Mouse (Mus musculus): ENCODE results near the gene Znfx1. TPM values are rescaled to one million over a fixed set of nuclear protein-coding genes. Genes with fewer than 3 reads are reported as not detected.

Gene Znfx1
- polyA plus RNA-seq, 1 experiment from 2014 or later: 10.1 TPM

DNA sequence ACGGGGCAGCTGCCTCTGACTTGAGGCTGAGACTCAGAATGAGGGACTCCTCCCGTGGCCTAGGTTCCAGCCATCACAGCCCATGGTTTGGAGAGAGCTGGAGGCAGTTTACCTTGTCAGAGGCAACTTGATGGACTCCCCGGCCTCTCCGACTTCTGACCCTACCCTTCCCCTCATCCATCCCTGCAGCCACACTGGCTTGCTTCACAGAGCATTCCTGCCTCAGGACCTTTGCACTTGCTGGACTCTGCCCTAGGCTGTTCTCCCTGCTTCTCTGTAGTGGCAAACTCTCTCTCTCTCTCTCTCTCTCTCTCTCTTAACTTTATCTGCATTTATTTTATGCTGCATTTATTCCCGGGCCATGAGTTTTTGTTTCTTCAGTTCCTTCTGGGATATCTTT lies 24.0 kb upstream of the Znfx1 start:
- 70% methylated on average over 5 of the region's 5 CpGs for WGBS
- no peaks in the 10 kb centered on the region for H3K36me3 ChIP-seq (ENCODE audit: control insufficient read depth, insufficient read depth, low read length)
- H3K27ac ChIP-seq (ENCODE audit: low read depth, low read length): no peak overlapping the region
- ATAC-seq (replicated peaks; ENCODE audit: low FRiP score) (no peak), DNase-seq (ENCODE audit: low spot score) (no peak)
- no peaks in the 10 kb centered on the region for H3K27me3 ChIP-seq (replicated peaks; ENCODE audit: control insufficient read depth, insufficient read depth, low read length)
- H3K4me2 ChIP-seq: no peak overlapping the region
- H3K9ac ChIP-seq (ENCODE audit: low read depth, low read length): no peak overlapping the region
- no peak overlapping the region for H3K4me3 ChIP-seq (ENCODE audit: low read depth, low read length)
- no peaks in the 10 kb centered on the region for H3K9me3 ChIP-seq (ENCODE audit: control insufficient read depth, low read length)
- no peaks in the 10 kb centered on the region; the same call in 1 of the 2 replicates for H3K4me1 ChIP-seq (replicated peaks; ENCODE audit: control insufficient read depth, insufficient read depth, low read length)

DNA sequence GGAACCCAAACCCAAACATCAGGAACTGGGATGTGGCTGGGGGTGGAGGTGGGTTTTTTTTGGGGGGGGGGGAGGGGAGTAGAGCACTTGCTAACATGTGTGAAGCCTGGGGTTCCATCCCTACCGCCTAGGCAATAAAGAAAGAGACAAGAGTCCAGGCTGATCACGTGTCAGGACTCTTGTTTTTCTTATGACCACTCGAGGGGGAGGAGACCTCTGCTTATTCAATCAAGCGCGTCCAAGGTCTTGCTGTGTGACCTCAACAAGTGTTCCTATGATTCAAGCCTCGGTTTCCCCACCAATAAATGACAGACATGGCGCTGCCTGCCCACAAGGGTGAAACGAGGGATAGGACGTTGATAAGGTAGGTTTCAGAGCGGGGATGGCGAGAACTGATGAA lies 23.3 kb upstream of the Znfx1 start:
- H3K4me1 ChIP-seq (replicated peaks; ENCODE audit: control insufficient read depth, insufficient read depth, low read length): no peaks in the 10 kb centered on the region; the same call in 1 of the 2 replicates
- H3K36me3 ChIP-seq (ENCODE audit: control insufficient read depth, insufficient read depth, low read length): no peaks in the 10 kb centered on the region
- H3K9ac ChIP-seq (ENCODE audit: low read depth, low read length): no peak overlapping the region
- no peaks in the 10 kb centered on the region for H3K27me3 ChIP-seq (replicated peaks; ENCODE audit: control insufficient read depth, insufficient read depth, low read length)
- 43% methylated on average over 11 of the region's 11 CpGs for WGBS
- H3K27ac ChIP-seq (ENCODE audit: low read depth, low read length): no peak overlapping the region
- no peaks in the 10 kb centered on the region for H3K9me3 ChIP-seq (ENCODE audit: control insufficient read depth, low read length)
- no peak overlapping the region for H3K4me2 ChIP-seq
- H3K4me3 ChIP-seq (ENCODE audit: low read depth, low read length): no peak overlapping the region
- ATAC-seq (replicated peaks; ENCODE audit: low FRiP score) (no peak), DNase-seq (ENCODE audit: low spot score) (no peak)

- DNase-seq (ENCODE audit: low spot score): no peak
- Histone ChIP-seq H3K4me2 (no peak overlapping the region), H3K9ac (ENCODE audit: low read depth, low read length) (no peak overlapping the region), H3K4me1 (replicated peaks; ENCODE audit: control insufficient read depth, insufficient read depth, low read length) (no peaks in the 10 kb centered on the region; the same call in 1 of the 2 replicates), H3K36me3 (ENCODE audit: control insufficient read depth, insufficient read depth, low read length) (no peaks in the 10 kb centered on the region), H3K4me3 (ENCODE audit: low read depth, low read length) (no peak overlapping the region), H3K27ac (ENCODE audit: low read depth, low read length) (no peak overlapping the region), H3K27me3 (replicated peaks; ENCODE audit: control insufficient read depth, insufficient read depth, low read length) (no peaks in the 10 kb centered on the region), H3K9me3 (ENCODE audit: control insufficient read depth, low read length) (no peaks in the 10 kb centered on the region)
- no peak for ATAC-seq (replicated peaks; ENCODE audit: low FRiP score)
- 11% methylated on average over 4 of the region's 4 CpGs for WGBS
Measured at GRCm38 (mm10) chr2:167081639-167082038, 18.8 kb upstream of the Znfx1 start.

GRCm38 (mm10) chr2:167081135-167081534 lies 18.3 kb upstream of the Znfx1 start:
- DNase-seq (ENCODE audit: low spot score): no peak
- no peak overlapping the region for H3K4me2 ChIP-seq
- H3K27me3 ChIP-seq (replicated peaks; ENCODE audit: control insufficient read depth, insufficient read depth, low read length): no peaks in the 10 kb centered on the region
- H3K27ac ChIP-seq (ENCODE audit: low read depth, low read length): no peak overlapping the region
- no peak overlapping the region for H3K4me3 ChIP-seq (ENCODE audit: low read depth, low read length)
- H3K4me1 ChIP-seq (replicated peaks; ENCODE audit: control insufficient read depth, insufficient read depth, low read length): no peaks in the 10 kb centered on the region; the same call in 1 of the 2 replicates
- no peaks in the 10 kb centered on the region for H3K36me3 ChIP-seq (ENCODE audit: control insufficient read depth, insufficient read depth, low read length)
- no peaks in the 10 kb centered on the region for H3K9me3 ChIP-seq (ENCODE audit: control insufficient read depth, low read length)
- 53% methylated on average over 6 of the region's 6 CpGs for WGBS
- ATAC-seq (replicated peaks; ENCODE audit: low FRiP score): no peak
- no peak overlapping the region for H3K9ac ChIP-seq (ENCODE audit: low read depth, low read length)

GRCm38 (mm10) chr2:167080387-167080786 lies 17.6 kb upstream of the Znfx1 start:
- no peak for DNase-seq (ENCODE audit: low spot score)
- no peak overlapping the region for H3K4me3 ChIP-seq (ENCODE audit: low read depth, low read length)
- no peaks in the 10 kb centered on the region; the same call in 1 of the 2 replicates for H3K4me1 ChIP-seq (replicated peaks; ENCODE audit: control insufficient read depth, insufficient read depth, low read length)
- no peaks in the 10 kb centered on the region for H3K9me3 ChIP-seq (ENCODE audit: control insufficient read depth, low read length)
- WGBS: 80% methylated on average over 3 of the region's 3 CpGs
- no peak for ATAC-seq (replicated peaks; ENCODE audit: low FRiP score)
- no peak overlapping the region for H3K4me2 ChIP-seq
- no peak overlapping the region for H3K9ac ChIP-seq (ENCODE audit: low read depth, low read length)
- H3K27ac ChIP-seq (ENCODE audit: low read depth, low read length): no peak overlapping the region
- H3K36me3 ChIP-seq (ENCODE audit: control insufficient read depth, insufficient read depth, low read length): no peaks in the 10 kb centered on the region
- H3K27me3 ChIP-seq (replicated peaks; ENCODE audit: control insufficient read depth, insufficient read depth, low read length): no peaks in the 10 kb centered on the region

- no peak overlapping the region for H3K27ac ChIP-seq (ENCODE audit: low read depth, low read length)
- no peaks in the 10 kb centered on the region for H3K9me3 ChIP-seq (ENCODE audit: control insufficient read depth, low read length)
- H3K9ac ChIP-seq (ENCODE audit: low read depth, low read length): no peak overlapping the region
- H3K4me1 ChIP-seq (replicated peaks; ENCODE audit: control insufficient read depth, insufficient read depth, low read length): no peaks in the 10 kb centered on the region; the same call in 1 of the 2 replicates
- H3K36me3 ChIP-seq (ENCODE audit: control insufficient read depth, insufficient read depth, low read length): no peaks in the 10 kb centered on the region
- no peak overlapping the region for H3K4me2 ChIP-seq
- DNase-seq (ENCODE audit: low spot score) (no peak), ATAC-seq (replicated peaks; ENCODE audit: low FRiP score) (no peak)
- no peak overlapping the region for H3K4me3 ChIP-seq (ENCODE audit: low read depth, low read length)
- WGBS: 68% methylated on average over 18 of the region's 18 CpGs
- no peaks in the 10 kb centered on the region for H3K27me3 ChIP-seq (replicated peaks; ENCODE audit: control insufficient read depth, insufficient read depth, low read length)
Measured at GRCm38 (mm10) chr2:167079535-167080257, 16.9 kb upstream of the Znfx1 start.

DNA sequence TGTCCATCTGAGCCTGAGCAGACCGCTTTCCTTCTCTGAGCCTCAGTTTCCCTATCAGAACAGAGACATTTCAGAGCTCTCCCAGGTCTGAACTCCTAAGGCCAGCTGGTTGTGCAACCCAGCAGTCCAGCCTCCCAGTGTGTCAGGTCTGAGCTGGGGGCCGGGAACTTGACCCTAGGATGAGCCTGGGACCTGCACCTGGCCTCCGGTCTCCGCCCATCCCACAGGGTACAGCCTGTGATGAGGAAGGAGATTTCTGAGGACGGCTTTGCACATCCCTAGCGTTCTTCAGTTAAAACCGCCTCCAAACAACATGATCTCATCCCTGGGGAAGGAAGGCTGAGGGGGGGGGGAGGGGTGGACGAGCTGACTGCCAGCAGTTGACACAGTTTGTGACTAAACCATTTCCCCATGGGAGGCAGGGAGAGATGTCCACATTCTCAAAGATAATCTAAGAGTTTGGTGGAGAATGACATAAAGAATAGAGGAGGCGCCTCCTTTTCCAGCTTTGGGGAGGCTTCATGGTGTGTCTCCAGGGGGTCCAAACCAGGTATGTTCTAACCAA lies 16.2 kb upstream of the Znfx1 start:
- WGBS: 46% methylated on average over 9 of the region's 9 CpGs
- H3K27ac ChIP-seq (ENCODE audit: low read depth, low read length): no peak overlapping the region
- no peak for ATAC-seq (replicated peaks; ENCODE audit: low FRiP score)

GRCm38 (mm10) chr2:167078486-167078885 lies 15.7 kb upstream of the Znfx1 start:
- Histone ChIP-seq H3K4me3 (ENCODE audit: low read depth, low read length) (no peak overlapping the region), H3K36me3 (ENCODE audit: control insufficient read depth, insufficient read depth, low read length) (no peaks in the 10 kb centered on the region), H3K4me2 (no peak overlapping the region), H3K9ac (ENCODE audit: low read depth, low read length) (no peak overlapping the region), H3K27ac (ENCODE audit: low read depth, low read length) (no peak overlapping the region), H3K27me3 (replicated peaks; ENCODE audit: control insufficient read depth, insufficient read depth, low read length) (no peaks in the 10 kb centered on the region), H3K9me3 (ENCODE audit: control insufficient read depth, low read length) (no peaks in the 10 kb centered on the region), H3K4me1 (replicated peaks; ENCODE audit: control insufficient read depth, insufficient read depth, low read length) (no peaks in the 10 kb centered on the region; the same call in 1 of the 2 replicates)
- WGBS: 33% methylated on average over 7 of the region's 7 CpGs
- no peak for DNase-seq (ENCODE audit: low spot score)
- no peak for ATAC-seq (replicated peaks; ENCODE audit: low FRiP score)

More for the DNA sequence above, 16.2 kb upstream of the Znfx1 start:
- Histone ChIP-seq H3K4me3 (ENCODE audit: low read depth, low read length) (no peak overlapping the region), H3K4me2 (no peak overlapping the region), H3K36me3 (ENCODE audit: control insufficient read depth, insufficient read depth, low read length) (no peaks in the 10 kb centered on the region), H3K4me1 (replicated peaks; ENCODE audit: control insufficient read depth, insufficient read depth, low read length) (no peaks in the 10 kb centered on the region; the same call in 1 of the 2 replicates), H3K9me3 (ENCODE audit: control insufficient read depth, low read length) (no peaks in the 10 kb centered on the region), H3K27me3 (replicated peaks; ENCODE audit: control insufficient read depth, insufficient read depth, low read length) (no peaks in the 10 kb centered on the region), H3K9ac (ENCODE audit: low read depth, low read length) (no peak overlapping the region)
- no peak for DNase-seq (ENCODE audit: low spot score)

Measured in liver, embryonic 11.5 days (tissue).